Mouse (Mus musculus) forebrain, postnatal 0 days (tissue): ENCODE results near the gene Tyw5. TPM values are rescaled to one million over a fixed set of nuclear protein-coding genes. Genes with fewer than 3 reads are reported as not detected.

Experiments used
- ATAC-seq: fragments of 200-750 bp; cut with Nextera tagmentation; 2 replicates; pipeline ENCODE4 v1.8.0; 2017; ENCODE audit warnings: mild to moderate bottlenecking, moderate library complexity
- DNase-seq: peaks from one replicate; pipeline ENCODE4 v3.0.0-alpha.2; 2015
- H3K27ac ChIP-seq: fragments of 300-500 bp; sonication (generic); 2 replicates; pipeline ENCODE4 v1.5.1; 2014; ENCODE audit warnings: low read depth, mild to moderate bottlenecking, antibody characterized with exemption, low read length, moderate library complexity, mixed read lengths
- H3K27me3 ChIP-seq: fragments of 300-500 bp; sonication (generic); 2 replicates; pipeline ENCODE4 v1.6.1; 2014; ENCODE audit warnings: mild to moderate bottlenecking, low read length, mixed read lengths; ENCODE audit not compliant: insufficient read depth
- H3K36me3 ChIP-seq: fragments of 300-500 bp; sonication (generic); 2 replicates; pipeline ENCODE4 v1.6.1; 2014; ENCODE audit warnings: mild to moderate bottlenecking, moderate library complexity; ENCODE audit not compliant: insufficient read depth
- H3K4me1 ChIP-seq: fragments of 300-500 bp; sonication (generic); 2 replicates; pipeline ENCODE4 v1.6.1; 2014; ENCODE audit warnings: antibody characterized with exemption; ENCODE audit not compliant: insufficient read depth
- H3K4me2 ChIP-seq: fragments of 300-500 bp; sonication (generic); 2 replicates; pipeline ENCODE4 v1.6.1; 2014; ENCODE audit warnings: low read depth, mild to moderate bottlenecking, moderate library complexity
- H3K4me3 ChIP-seq: fragments of 300-500 bp; sonication (generic); 2 replicates; pipeline ENCODE4 v1.5.1; 2014; ENCODE audit warnings: low read depth, low read length, mixed read lengths
- H3K9ac ChIP-seq: fragments of 300-500 bp; sonication (generic); 2 replicates; pipeline ENCODE4 v1.6.1; 2014; ENCODE audit warnings: mild to moderate bottlenecking
- H3K9me3 ChIP-seq: fragments of 300-500 bp; sonication (generic); 2 replicates; pipeline ENCODE4 v1.6.1; 2016; ENCODE audit warnings: low read length
- CTCF ChIP-seq: sonication (generic); IDR thresholded peaks from 2 replicates; pipeline ENCODE4 v1.5.1; 2016; ENCODE audit warnings: antibody characterized with exemption, control low read depth, low read depth
- WGBS: fragments of 180-500 bp; shearing (Covaris S2); extraction: QIAGEN DNeasy Blood & Tissue Kit; methylation state at CpG from one replicate; pipeline ENCODE4 v1.1.7; 2014; 5-methylcytosine and 5-hydroxymethylcytosine counted together
- polyA plus RNA-seq: library from polyadenylated mRNA; unstranded; fragments of >200 nt; fragmentation: Nextera tagmentation; extraction: Ambion mirVana; gene quantifications from 2 replicates; pipeline ENCODE4 v1.2.1, GENCODE M21; 2015
- total RNA-seq: library from RNA; depleted of rRNA; stranded (reverse); fragments of >200 nt; gene quantifications from 2 replicates; pipeline ENCODE4 v1.2.3, GENCODE M21; 2014; rRNA removed

The Tyw5 gene
- total RNA-seq: 21.8 and 35.5 TPM in 2 replicates
- polyA plus RNA-seq: 28.6 and 29.6 TPM in 2 replicates

DNA sequence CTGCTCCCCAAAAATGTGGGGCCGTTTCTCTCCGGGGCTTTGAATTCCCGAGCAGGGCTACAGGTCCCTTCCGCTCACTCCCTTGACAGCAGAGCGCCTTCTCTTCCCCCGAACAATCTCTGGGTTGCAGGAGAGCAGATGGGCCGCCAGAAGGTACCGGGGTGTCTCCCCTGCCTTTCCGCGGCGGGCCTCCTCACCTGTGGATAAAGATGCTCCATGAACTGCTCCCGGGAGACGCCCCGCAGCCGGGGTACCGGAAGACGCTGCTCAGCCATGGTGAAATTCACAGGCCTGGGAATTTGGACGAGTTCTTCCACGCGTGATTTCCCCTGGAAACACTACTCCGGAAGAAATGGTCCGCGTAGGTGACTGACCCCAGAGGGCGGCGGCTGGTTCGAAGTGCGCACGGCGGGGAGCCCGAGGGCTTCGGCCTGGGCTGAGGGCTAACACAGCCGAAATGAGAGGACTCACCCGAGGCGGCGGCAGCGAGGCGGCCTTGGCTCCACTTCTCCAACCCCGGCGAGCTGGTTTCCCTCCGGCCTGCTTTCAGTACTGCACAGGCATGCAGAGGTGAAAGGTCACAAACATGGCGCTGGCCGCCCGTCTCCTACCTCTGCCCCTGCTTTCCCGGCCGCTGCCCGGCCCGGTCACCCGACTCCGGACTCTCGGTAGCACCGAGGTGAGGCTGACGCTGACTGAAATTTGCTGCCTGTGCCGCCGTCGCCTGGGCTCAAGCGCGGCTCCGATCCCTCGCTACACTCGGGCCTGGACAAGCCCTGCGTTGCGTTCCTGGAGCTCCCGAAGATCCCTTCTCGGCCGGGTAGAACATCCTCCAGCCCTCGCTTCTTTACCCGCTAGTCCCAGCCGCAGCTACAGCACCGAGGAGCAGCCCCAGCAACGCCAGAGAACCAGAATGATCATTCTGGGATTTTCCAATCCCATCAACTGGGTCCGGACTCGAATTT, at the start of gene Tyw5, which contains the start of gene Maip1:
Gene Tyw5 (minus strand): TSS at position 915 of the 965 bp plus-strand sequence.
Gene Maip1 (plus strand): TSS at position 142 of the 965 bp plus-strand sequence.
- ATAC-seq (peak; percentile 96), DNase-seq (peak; percentile 92)
- Histone ChIP-seq H3K9me3 (no peaks in the 10 kb centered on the region), H3K27ac (peak within 1 kb of the TSS; percentile 92), H3K4me3 (peak within 1 kb of the TSS; percentile 77), H3K36me3 (no peaks in the 10 kb centered on the region), H3K4me2 (peak within 1 kb of the TSS; percentile 83), H3K9ac (peak within 1 kb of the TSS; percentile 90), H3K27me3 (no peaks in the 10 kb centered on the region), H3K4me1 (peaks cover 21% of the 10 kb centered on the region)
- under 1% methylated on average over 72 of the region's 72 CpGs for WGBS
- no peak; the same call in 1 of the 2 replicates for TF ChIP-seq CTCF

DNA sequence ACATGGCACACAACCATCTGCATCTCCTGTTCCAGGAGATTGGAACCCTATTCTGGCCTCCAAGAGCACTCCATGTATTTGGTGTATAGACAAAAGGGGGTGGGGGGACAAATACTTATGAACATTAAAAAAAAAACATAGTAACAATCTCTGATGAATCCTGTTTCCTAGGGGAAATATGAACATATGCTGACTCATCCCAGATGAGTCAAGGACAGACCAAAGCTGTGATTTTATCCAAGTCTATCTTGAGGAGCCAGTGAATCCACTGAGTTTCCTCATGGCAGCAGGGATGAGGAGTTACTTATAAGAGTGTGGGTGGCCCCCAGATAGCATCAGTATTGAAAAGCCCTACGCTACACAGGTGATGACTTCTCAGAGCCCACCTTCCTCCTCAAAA, 43.3 kb upstream of the Tyw5 start:
- DNase-seq (no peak), ATAC-seq (no peak)
- no peaks in the 10 kb centered on the region for H3K27me3 ChIP-seq
- H3K4me2 ChIP-seq: no peak overlapping the region
- no peaks in the 10 kb centered on the region for H3K36me3 ChIP-seq
- no peak overlapping the region for H3K4me3 ChIP-seq
- no peak overlapping the region for H3K27ac ChIP-seq
- H3K4me1 ChIP-seq: no peaks in the 10 kb centered on the region
- H3K9ac ChIP-seq: no peak overlapping the region
- no peaks in the 10 kb centered on the region for H3K9me3 ChIP-seq
- no peak for TF ChIP-seq CTCF
- WGBS: 96% methylated on average over 1 of the region's 1 CpGs

DNA sequence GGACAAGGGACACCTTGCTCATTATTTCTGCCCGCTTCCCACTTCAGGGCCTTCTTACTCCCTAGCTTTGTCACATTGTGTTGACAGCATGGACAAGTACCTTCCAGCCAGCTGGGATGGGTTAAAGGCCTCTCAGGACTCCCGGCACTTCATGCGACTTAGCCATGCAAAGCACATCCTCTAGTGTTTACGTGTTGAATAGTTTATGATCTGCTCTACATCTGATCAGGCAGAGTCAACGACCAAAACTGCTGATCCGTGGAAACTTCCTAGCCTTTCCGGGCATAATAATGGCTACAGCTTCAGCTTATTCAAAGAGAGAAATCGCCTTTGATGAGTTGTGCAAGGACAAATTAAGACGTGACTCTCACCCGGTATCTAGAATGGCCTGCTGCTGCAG, 38.8 kb upstream of the Tyw5 start:
- Histone ChIP-seq H3K27ac (no peak overlapping the region), H3K9me3 (no peaks in the 10 kb centered on the region), H3K4me2 (no peak overlapping the region), H3K9ac (no peak overlapping the region), H3K27me3 (no peaks in the 10 kb centered on the region), H3K4me1 (no peaks in the 10 kb centered on the region), H3K4me3 (no peak overlapping the region), H3K36me3 (no peaks in the 10 kb centered on the region)
- TF ChIP-seq CTCF: no peak
- DNase-seq (no peak), ATAC-seq (no peak)
- 71% methylated on average over 10 of the region's 10 CpGs for WGBS

DNA sequence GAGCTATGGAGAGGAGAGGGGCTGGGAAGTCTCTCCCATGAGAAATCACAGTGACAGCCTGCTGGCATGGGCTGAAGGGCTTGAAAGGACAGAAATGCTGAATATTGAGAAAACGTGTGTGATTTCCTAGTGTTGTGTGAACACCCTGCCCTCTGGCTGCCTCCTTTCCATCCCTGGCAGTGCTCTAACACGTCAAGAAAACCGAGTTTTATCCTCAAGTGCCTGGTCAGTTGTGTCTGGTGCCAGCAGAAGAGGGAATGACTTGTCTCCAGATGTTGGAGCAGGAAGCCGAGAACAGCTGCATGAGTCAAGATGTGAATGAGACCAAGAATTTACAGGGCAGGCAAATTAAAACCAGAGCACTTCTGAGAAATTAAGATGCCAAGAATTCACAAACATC, 33.9 kb upstream of the Tyw5 start:
- Histone ChIP-seq H3K4me2 (no peak overlapping the region), H3K4me3 (no peak overlapping the region), H3K4me1 (no peaks in the 10 kb centered on the region), H3K36me3 (no peaks in the 10 kb centered on the region), H3K9ac (no peak overlapping the region), H3K9me3 (no peaks in the 10 kb centered on the region), H3K27me3 (no peaks in the 10 kb centered on the region), H3K27ac (no peak overlapping the region)
- DNase-seq: no peak
- WGBS: 70% methylated on average over 4 of the region's 4 CpGs
- ATAC-seq: no peak
- no peak for TF ChIP-seq CTCF

DNA sequence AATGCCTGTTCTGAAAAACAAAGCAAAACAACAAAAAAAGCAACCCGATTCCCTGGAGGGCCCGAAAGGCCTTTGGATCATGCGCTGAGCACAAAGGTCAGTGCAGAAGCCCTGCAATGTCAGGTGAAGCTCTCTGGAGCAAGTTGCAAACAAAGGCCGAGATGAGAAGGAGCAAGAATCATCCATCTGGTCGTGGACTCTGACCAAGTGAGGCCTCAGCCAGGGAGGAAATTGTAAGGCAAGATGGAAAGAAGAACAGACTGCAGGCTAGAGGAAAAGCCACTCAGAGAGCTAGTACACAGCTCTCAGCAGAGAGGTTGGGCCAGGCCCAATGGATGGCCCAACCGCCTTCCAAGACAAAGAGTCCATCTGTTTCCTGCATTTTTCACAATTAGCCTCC, 32.1 kb upstream of the Tyw5 start:
- no peak overlapping the region for H3K9ac ChIP-seq
- 86% methylated on average over 6 of the region's 6 CpGs for WGBS
- ATAC-seq: no peak
- no peaks in the 10 kb centered on the region for H3K27me3 ChIP-seq
- H3K4me1 ChIP-seq: no peaks in the 10 kb centered on the region
- DNase-seq: no peak
- H3K9me3 ChIP-seq: no peaks in the 10 kb centered on the region
- no peak overlapping the region for H3K27ac ChIP-seq
- TF ChIP-seq CTCF: no peak
- no peaks in the 10 kb centered on the region for H3K36me3 ChIP-seq
- H3K4me3 ChIP-seq: no peak overlapping the region
- H3K4me2 ChIP-seq: no peak overlapping the region

DNA sequence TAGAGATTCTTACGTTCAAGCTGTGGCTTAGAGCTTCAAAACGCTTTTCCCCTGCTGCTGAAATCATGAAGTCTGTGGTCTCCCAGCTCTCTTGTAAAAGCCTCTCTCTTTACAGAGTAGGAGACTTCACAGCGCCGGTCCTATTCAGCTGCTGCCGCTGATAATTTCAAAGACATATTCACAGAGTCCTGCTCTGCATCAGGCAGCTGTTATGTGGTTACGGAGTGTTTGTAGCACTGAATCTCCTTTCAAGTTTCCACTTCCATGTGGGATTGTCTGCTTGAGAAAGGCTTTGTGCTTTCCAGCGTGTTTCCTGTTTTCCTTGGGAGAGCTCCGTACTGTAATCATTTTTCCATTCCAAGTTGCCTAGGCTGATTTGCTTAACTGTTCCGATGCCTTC, 30.1 kb upstream of the Tyw5 start:
- H3K27ac ChIP-seq: peak overlapping the region; percentile 45

DNA sequence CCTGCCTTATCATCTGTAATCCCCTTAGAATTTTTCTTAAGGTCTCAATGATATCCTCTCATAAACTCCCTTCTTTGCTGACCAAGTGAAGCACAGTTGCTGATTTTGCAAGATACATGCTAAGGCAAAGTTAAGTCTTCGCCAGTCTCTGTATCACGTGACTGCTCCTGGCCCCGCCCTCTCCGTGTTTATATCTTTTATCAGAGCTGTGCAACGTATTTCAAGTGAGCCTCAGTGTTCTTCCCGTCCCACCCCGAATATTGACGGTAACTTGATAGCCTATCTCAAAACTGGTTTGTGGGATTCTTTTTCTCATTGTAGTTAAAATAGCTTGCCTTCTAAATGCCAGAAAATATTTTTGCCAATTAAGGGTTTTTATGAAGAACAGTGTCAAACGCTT, 29.5 kb upstream of the Tyw5 start:
- peak overlapping the region; percentile 20 for H3K4me3 ChIP-seq
- H3K9ac ChIP-seq: peak overlapping the region; percentile 33; the same call in 1 of the 2 replicates
- peak; percentile 47 for DNase-seq
- H3K36me3 ChIP-seq: no peaks in the 10 kb centered on the region
- peak overlapping the region; percentile 53 for H3K4me2 ChIP-seq
- no peak for TF ChIP-seq CTCF
- 40% methylated on average over 9 of the region's 9 CpGs for WGBS
- no peaks in the 10 kb centered on the region for H3K9me3 ChIP-seq
- peak; percentile 63 for ATAC-seq
- H3K27me3 ChIP-seq: no peaks in the 10 kb centered on the region
- H3K27ac ChIP-seq: 0 out of 2 replicates have a peak overlapping the region, but pooled peaks have one; percentile 45
- H3K4me1 ChIP-seq: no peaks in the 10 kb centered on the region

More for the DNA sequence above, 30.1 kb upstream of the Tyw5 start:
- peak overlapping the region; percentile 20 for H3K4me3 ChIP-seq
- DNase-seq: peak; percentile 58
- H3K9ac ChIP-seq: peak overlapping the region; percentile 33
- H3K9me3 ChIP-seq: no peaks in the 10 kb centered on the region
- peak overlapping the region; percentile 53 for H3K4me2 ChIP-seq
- H3K36me3 ChIP-seq: no peaks in the 10 kb centered on the region
- ATAC-seq: peak; percentile 86
- WGBS: 9% methylated on average over 9 of the region's 9 CpGs
- no peak for TF ChIP-seq CTCF
- no peaks in the 10 kb centered on the region for H3K27me3 ChIP-seq
- no peaks in the 10 kb centered on the region for H3K4me1 ChIP-seq
